Mouse (Mus musculus) MEL (cell line): ENCODE data around the gene Npnt. TPM values are rescaled to one million over a fixed set of nuclear protein-coding genes. Genes with fewer than 3 reads are reported as not detected.

Source experiments
- DNase-seq: peaks from one replicate; pipeline ENCODE4 v3.0.0; 2011; ENCODE audit warnings: low read depth, low spot score
- H3K27ac ChIP-seq: 2 replicates; pipeline ENCODE4 v1.5.1; 2012; ENCODE audit warnings: low read depth, mild to moderate bottlenecking, control low read depth, low read length, moderate library complexity; ENCODE audit not compliant: control insufficient read depth
- H3K27me3 ChIP-seq, 2 experiments: fragments of 150-350 bp in 1 of 2; sonication (generic) in 1 of 2; 2 replicates each; pipeline ENCODE4 v1.6.1; 2012; ENCODE audit warnings: low read length in 2 of 2, mild to moderate bottlenecking in 2 of 2, improper control_type of control experiment in 1 of 2, moderate library complexity in 1 of 2; ENCODE audit not compliant: insufficient read depth in 2 of 2, control insufficient read depth in 1 of 2
- H3K36me3 ChIP-seq, 2 experiments: 2 replicates each; pipeline ENCODE4 v1.6.1; 2012 to 2014; ENCODE audit warnings: low read length in 2 of 2, improper control_type of control experiment in 1 of 2, inconsistent platforms in 1 of 2, mild to moderate bottlenecking in 1 of 2; ENCODE audit not compliant: insufficient read depth in 2 of 2, control insufficient read depth in 1 of 2
- H3K4me1 ChIP-seq, 2 experiments: fragments of 150-350 bp in 1 of 2; sonication (generic) in 1 of 2; 2 replicates each; pipeline ENCODE4 v1.6.1; 2012; ENCODE audit warnings: low read length in 2 of 2, improper control_type of control experiment in 1 of 2, mild to moderate bottlenecking in 1 of 2; ENCODE audit not compliant: insufficient read depth in 2 of 2, control insufficient read depth in 1 of 2
- H3K4me3 ChIP-seq, 2 experiments: fragments of 150-350 bp in 1 of 2; sonication (generic) in 1 of 2; 2 replicates each; pipeline ENCODE4 v1.5.1; 2012; ENCODE audit warnings: low read depth in 2 of 2, low read length in 2 of 2, mild to moderate bottlenecking in 2 of 2, moderate library complexity in 2 of 2, control low read depth in 1 of 2, improper control_type of control experiment in 1 of 2; ENCODE audit not compliant: control insufficient read depth in 1 of 2, insufficient read depth in 1 of 2
- H3K79me2 ChIP-seq: 2 replicates; pipeline ENCODE4 v1.6.1; 2012; ENCODE audit warnings: mild to moderate bottlenecking, low read length, moderate library complexity; ENCODE audit not compliant: control insufficient read depth, poor library complexity, insufficient read depth
- H3K9ac ChIP-seq: 2 replicates; pipeline ENCODE4 v1.6.1; 2012; ENCODE audit warnings: low read depth, mild to moderate bottlenecking, control low read depth, low read length, moderate library complexity; ENCODE audit not compliant: control insufficient read depth, poor library complexity, severe bottlenecking
- H3K9me3 ChIP-seq: fragments of 150-350 bp; sonication (generic); replicated peaks from 2 replicates; pipeline ENCODE4 v1.6.1; 2012; ENCODE audit warnings: mild to moderate bottlenecking, low read length, improper control_type of control experiment, moderate library complexity; ENCODE audit not compliant: insufficient read depth
- CHD1 ChIP-seq: IDR thresholded peaks from 2 replicates; pipeline ENCODE4 v1.6.1; 2012; ENCODE audit warnings: low read depth, mild to moderate bottlenecking, inconsistent platforms, low read length, improper control_type of control experiment
- CTCF ChIP-seq, 3 experiments: IDR thresholded peaks in 2 of 3; conservative IDR thresholded peaks in 1 of 3; 2 replicates each; pipeline ENCODE4 v1.5.1; 2011 to 2012; ENCODE audit warnings: low read length in 3 of 3, low read depth in 2 of 3, mild to moderate bottlenecking in 2 of 3, improper control_type of control experiment in 1 of 3, inconsistent platforms in 1 of 3, mixed read lengths in 1 of 3, moderate library complexity in 1 of 3; ENCODE audit not compliant: control insufficient read depth in 1 of 3, insufficient read depth in 1 of 3, poor library complexity in 1 of 3, severe bottlenecking in 1 of 3
- ELF1 ChIP-seq: IDR thresholded peaks from 2 replicates; pipeline ENCODE4 v1.6.1; 2014; ENCODE audit warnings: low read depth, mild to moderate bottlenecking, inconsistent platforms, low read length, improper control_type of control experiment, moderate library complexity
- ETS1 ChIP-seq: IDR thresholded peaks from 2 replicates; pipeline ENCODE4 v1.6.1; 2012; ENCODE audit warnings: low read depth, mild to moderate bottlenecking, inconsistent platforms, low read length, improper control_type of control experiment, moderate library complexity
- GABPA ChIP-seq: IDR thresholded peaks from 2 replicates; pipeline ENCODE4 v1.6.1; 2012; ENCODE audit warnings: low read depth, mild to moderate bottlenecking, inconsistent platforms, low read length, improper control_type of control experiment, moderate library complexity
- KAT2A ChIP-seq: conservative IDR thresholded peaks from 2 replicates; pipeline ENCODE4 v1.6.1; 2012; ENCODE audit warnings: low read depth, low read length, improper control_type of control experiment, inconsistent platforms
- MAFK ChIP-seq: IDR thresholded peaks from 2 replicates; pipeline ENCODE4 v1.6.1; 2011; ENCODE audit warnings: low read depth, mild to moderate bottlenecking, low read length, improper control_type of control experiment, borderline replicate concordance
- MYB ChIP-seq: IDR thresholded peaks from 2 replicates; pipeline ENCODE4 v1.6.1; 2011; ENCODE audit warnings: mild to moderate bottlenecking, low read depth, low read length, improper control_type of control experiment
- POLR2AphosphoS2 ChIP-seq: IDR thresholded peaks from 2 replicates; pipeline ENCODE4 v1.6.1; 2011; ENCODE audit warnings: low read length, improper control_type of control experiment
- POLR2AphosphoS5 ChIP-seq: IDR thresholded peaks from 2 replicates; pipeline ENCODE4 v1.6.1; 2012; ENCODE audit warnings: low read depth, borderline replicate concordance, mild to moderate bottlenecking, inconsistent platforms, low read length, moderate library complexity, mixed read lengths
- SIN3A ChIP-seq: IDR thresholded peaks from 2 replicates; pipeline ENCODE4 v1.6.1; 2012; ENCODE audit warnings: low read length, improper control_type of control experiment, inconsistent platforms
- SMC3 ChIP-seq: IDR thresholded peaks from 2 replicates; pipeline ENCODE4 v1.6.1; 2011; ENCODE audit warnings: low read depth, low read length, improper control_type of control experiment
- TAL1 ChIP-seq: IDR thresholded peaks from 2 replicates; pipeline ENCODE4 v1.6.1; 2012; ENCODE audit warnings: mild to moderate bottlenecking, inconsistent platforms, low read length, moderate library complexity, mixed read lengths
- TBP ChIP-seq: IDR thresholded peaks from 2 replicates; pipeline ENCODE4 v1.8.0; 2011; ENCODE audit warnings: low read depth, low read length, improper control_type of control experiment
- polyA plus RNA-seq, 2 experiments: library from polyadenylated mRNA; stranded (reverse) in 1 of 2; unstranded in 1 of 2; fragments of >175 nt in 1 of 2; fragments of >200 nt in 1 of 2; gene quantifications; 2 replicates each; pipeline versions ENCODE4 v1.2.1 to v1.2.4; 2012; ENCODE audit warnings: low replicate concordance in 2 of 2, low read depth in 1 of 2; ENCODE audit not compliant: insufficient read length in 2 of 2, insufficient read depth in 1 of 2, missing spikeins in 1 of 2
- total RNA-seq: library from RNA; depleted of rRNA; stranded (reverse); fragments of 300-350 nt; gene quantifications from 2 replicates; pipeline ENCODE4 v1.2.3, GENCODE M21; 2012

The Npnt gene
- total and polyA plus RNA-seq, 3 experiments = 0.06 TPM; not detected in 2

- TF ChIP-seq ETS1 = no peak
Measured at GRCm38 (mm10) chr3:132897390-132897789, 52.7 kb downstream of the Npnt start (continued).

- Histone ChIP-seq H3K9ac (no peak overlapping the region), H3K36me3 (no peaks in the 10 kb centered on the region), H3K27ac (no peak overlapping the region), H3K4me1 (no peaks in the 10 kb centered on the region), H3K27me3 (no peaks in the 10 kb centered on the region; a peak in 1 of 4 replicates)
- no peak for DNase-seq
- no peak for TF ChIP-seq ELF1
- TF ChIP-seq TAL1 = no peak
- TF ChIP-seq MYB = no peak
- no peak for TF ChIP-seq SIN3A
- no peak for TF ChIP-seq POLR2AphosphoS5
- TF ChIP-seq, all 39 proteins: peak for 0
- H3K9me3 ChIP-seq = no peaks in the 10 kb centered on the region
- H3K79me2 ChIP-seq = no peaks in the 10 kb centered on the region
- no peak overlapping the region for H3K4me3 ChIP-seq
Measured at GRCm38 (mm10) chr3:132894086-132894485, 56.0 kb downstream of the Npnt start.

GRCm38 (mm10) chr3:132893676-132894075, 56.4 kb downstream of the Npnt start:
- peak; percentile 28 for DNase-seq
- H3K9me3 ChIP-seq = no peaks in the 10 kb centered on the region

GRCm38 (mm10) chr3:132893044-132893443, 57.0 kb downstream of the Npnt start:
- no peak overlapping the region for H3K9ac ChIP-seq
- H3K36me3 ChIP-seq = no peaks in the 10 kb centered on the region
- no peaks in the 10 kb centered on the region; a peak in 1 of 4 replicates for H3K27me3 ChIP-seq
- no peaks in the 10 kb centered on the region for H3K79me2 ChIP-seq
- peak in 1 of 3 experiments; percentile 11; a peak in 1 of 6 replicates for TF ChIP-seq CTCF (IDR thresholded peaks at IDR 0.05 in 2 of 3, conservative IDR thresholded peaks at IDR 0.05 in 1 of 3; ENCODE audit: control insufficient read depth in 1 of 3, insufficient read depth in 1 of 3, low read depth in 2 of 3, low read length in 3 of 3, poor library complexity in 1 of 3, severe bottlenecking in 1 of 3)
- no peak for TF ChIP-seq MYB
- TF ChIP-seq POLR2AphosphoS2 = no peak
- TF ChIP-seq CHD1 = no peak
- TF ChIP-seq TBP = no peak
- H3K9me3 ChIP-seq = no peaks in the 10 kb centered on the region
- peak; percentile 9 for DNase-seq
- no peak overlapping the region for H3K27ac ChIP-seq
- no peaks in the 10 kb centered on the region for H3K4me1 ChIP-seq
- H3K4me3 ChIP-seq = no peak overlapping the region

More at GRCm38 (mm10) chr3:132893676-132894075, 56.4 kb downstream of the Npnt start:
- Histone ChIP-seq H3K27ac (no peak overlapping the region), H3K36me3 (no peaks in the 10 kb centered on the region), H3K4me3 (no peak overlapping the region), H3K4me1 (no peaks in the 10 kb centered on the region), H3K27me3 (no peaks in the 10 kb centered on the region; a peak in 1 of 4 replicates), H3K79me2 (no peaks in the 10 kb centered on the region), H3K9ac (no peak overlapping the region)
- TF ChIP-seq TAL1 = no peak
- no peak for TF ChIP-seq KAT2A
- no peak for TF ChIP-seq MAFK
- TF ChIP-seq SMC3 = no peak
- TF ChIP-seq GABPA = no peak
- TF ChIP-seq MYB = no peak
